Mouse (Mus musculus): ENCODE measurements around the gene Ski. TPM values are rescaled to one million over a fixed set of nuclear protein-coding genes. Genes with fewer than 3 reads are reported as not detected.
A peak's percentile ranks its signal among the peaks of the same experiment; 100 is the strongest.

The Ski gene
- polyA plus RNA-seq, 1 experiment: 63.9 TPM

GRCm38 (mm10) chr4:155235311-155236119, 13.1 kb upstream of the Ski start:
- peaks cover 35% of the 10 kb centered on the region for H3K4me1 ChIP-seq (ENCODE audit: control insufficient read depth, insufficient read depth, low read length)
- H3K27ac ChIP-seq (ENCODE audit: insufficient read depth, low read depth, low read length): peak overlapping the region; percentile 100
- H3K4me3 ChIP-seq (ENCODE audit: insufficient read depth, low read length): peak overlapping the region; percentile 47
- no peak for TF ChIP-seq CTCF (IDR thresholded peaks at IDR 0.05; ENCODE audit: low read depth, low read length)
- no peak for TF ChIP-seq POLR2A (IDR thresholded peaks at IDR 0.05; ENCODE audit: borderline replicate concordance, low read depth, low read length)

- peak overlapping the region; percentile 100 for H3K27ac ChIP-seq (ENCODE audit: insufficient read depth, low read depth, low read length)
- TF ChIP-seq CTCF (IDR thresholded peaks at IDR 0.05; ENCODE audit: low read depth, low read length): no peak
- TF ChIP-seq POLR2A (IDR thresholded peaks at IDR 0.05; ENCODE audit: borderline replicate concordance, low read depth, low read length): no peak
- peak overlapping the region; percentile 47 for H3K4me3 ChIP-seq (ENCODE audit: insufficient read depth, low read length)
- peaks cover 35% of the 10 kb centered on the region for H3K4me1 ChIP-seq (ENCODE audit: control insufficient read depth, insufficient read depth, low read length)
Observed at GRCm38 (mm10) chr4:155234371-155235310, 12.2 kb upstream of the Ski start.

DNA sequence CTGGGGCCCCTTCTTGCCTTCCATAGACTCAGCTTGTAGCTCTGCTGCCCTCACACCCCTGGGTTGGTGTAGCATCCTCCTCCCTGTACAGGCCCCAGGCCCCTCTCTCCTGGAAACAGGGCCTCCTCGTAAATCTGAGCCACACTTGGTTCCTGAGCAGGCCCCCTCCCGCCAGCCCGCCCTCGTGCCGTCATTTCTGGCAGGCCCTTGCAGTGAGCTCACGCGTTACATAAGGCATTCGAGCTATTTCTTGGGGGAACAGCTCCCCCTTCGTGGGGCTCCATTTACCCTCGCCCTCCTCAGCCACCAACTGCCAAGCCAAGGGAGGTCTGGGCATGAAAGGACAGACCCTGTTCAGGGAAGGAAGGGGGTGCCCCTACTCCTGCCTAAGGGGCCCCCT, 11.5 kb upstream of the Ski start:
- Histone ChIP-seq H3K4me1 (ENCODE audit: control insufficient read depth, insufficient read depth, low read length) (peaks cover 35% of the 10 kb centered on the region), H3K4me3 (ENCODE audit: insufficient read depth, low read length) (no peak overlapping the region), H3K27ac (ENCODE audit: insufficient read depth, low read depth, low read length) (peak overlapping the region; percentile 100)
- TF ChIP-seq POLR2A (IDR thresholded peaks at IDR 0.05; ENCODE audit: borderline replicate concordance, low read depth, low read length): no peak
- TF ChIP-seq CTCF (IDR thresholded peaks at IDR 0.05; ENCODE audit: low read depth, low read length): no peak

- no peak for TF ChIP-seq POLR2A (IDR thresholded peaks at IDR 0.05; ENCODE audit: borderline replicate concordance, low read depth, low read length)
- TF ChIP-seq CTCF (IDR thresholded peaks at IDR 0.05; ENCODE audit: low read depth, low read length): no peak
- Histone ChIP-seq H3K4me3 (ENCODE audit: insufficient read depth, low read length) (no peak overlapping the region), H3K4me1 (ENCODE audit: control insufficient read depth, insufficient read depth, low read length) (peaks cover 11% of the 10 kb centered on the region), H3K27ac (ENCODE audit: insufficient read depth, low read depth, low read length) (no peak overlapping the region)
Observed at GRCm38 (mm10) chr4:155228461-155228860, 6.1 kb upstream of the Ski start.

GRCm38 (mm10) chr4:155227986-155228385, 5.6 kb upstream of the Ski start:
- no peak overlapping the region for H3K27ac ChIP-seq (ENCODE audit: insufficient read depth, low read depth, low read length)
- no peak overlapping the region for H3K4me3 ChIP-seq (ENCODE audit: insufficient read depth, low read length)
- TF ChIP-seq CTCF (IDR thresholded peaks at IDR 0.05; ENCODE audit: low read depth, low read length): no peak
- no peak for TF ChIP-seq POLR2A (IDR thresholded peaks at IDR 0.05; ENCODE audit: borderline replicate concordance, low read depth, low read length)
- H3K4me1 ChIP-seq (ENCODE audit: control insufficient read depth, insufficient read depth, low read length): peaks cover 8% of the 10 kb centered on the region

DNA sequence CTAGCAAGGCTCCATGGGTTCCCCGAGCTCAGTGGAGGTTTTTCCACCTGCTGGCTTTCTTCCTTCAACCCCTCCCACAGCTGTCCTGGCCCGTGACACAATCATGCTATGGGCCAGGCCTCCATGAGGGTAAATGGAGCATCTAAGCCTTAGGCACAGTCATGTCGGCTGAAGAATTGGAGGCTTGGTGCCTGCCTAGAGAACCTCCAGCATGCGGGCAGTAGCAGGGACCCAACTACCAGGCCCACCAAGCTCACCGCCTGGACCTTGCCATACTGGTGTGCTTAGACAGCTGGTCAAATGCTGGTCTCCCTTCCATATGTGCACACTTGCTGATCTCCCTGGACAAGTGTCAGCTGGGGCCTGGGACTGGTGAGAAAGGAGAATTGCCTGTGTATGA, 3.5 kb upstream of the Ski start:
- H3K4me1 ChIP-seq (ENCODE audit: control insufficient read depth, insufficient read depth, low read length): peaks cover 8% of the 10 kb centered on the region
- H3K27ac ChIP-seq (ENCODE audit: insufficient read depth, low read depth, low read length): no peak overlapping the region

DNA sequence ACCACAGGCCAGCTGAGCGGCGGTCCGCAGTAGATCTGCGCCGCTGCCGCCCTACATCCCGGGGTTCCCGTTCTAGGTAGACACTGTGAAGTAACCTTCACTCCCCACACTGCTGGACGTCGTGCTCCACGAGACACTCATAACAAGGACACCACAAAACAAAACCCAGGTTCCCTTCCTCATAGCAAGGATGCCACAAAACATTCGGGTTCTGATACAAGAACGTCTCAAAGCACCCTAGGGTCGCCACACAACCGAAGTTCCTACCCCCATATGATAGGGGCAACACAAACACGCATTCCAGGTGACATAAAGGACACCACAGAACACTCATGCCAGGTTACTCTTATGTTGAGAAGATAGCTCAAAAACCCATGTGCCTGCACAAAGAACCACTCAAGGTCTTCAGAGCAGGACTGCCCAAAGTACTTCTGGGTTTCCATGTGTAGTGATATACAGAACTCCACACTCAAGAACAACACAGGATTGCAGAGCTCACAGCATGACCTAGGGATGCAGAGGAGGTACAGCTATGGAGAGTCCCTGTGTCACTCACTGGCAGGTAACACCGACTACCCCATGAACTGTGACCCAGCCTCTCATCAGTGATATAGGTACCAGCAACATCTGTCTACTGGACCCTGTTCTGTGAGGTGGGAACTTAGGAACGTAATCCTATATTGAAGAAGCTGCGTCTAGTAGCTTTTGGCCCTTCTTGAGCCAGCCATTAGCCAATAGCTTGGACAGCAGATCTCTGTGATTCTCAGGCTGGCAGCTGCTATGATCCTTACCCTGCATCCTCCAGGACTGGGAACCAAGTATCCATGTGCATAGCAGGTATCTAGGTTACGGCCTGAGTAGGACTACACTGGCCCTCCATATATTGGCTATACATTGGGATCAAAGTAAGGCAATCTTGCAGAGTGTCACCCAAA, 1.5 kb upstream of the Ski start:
- peaks cover 17% of the 10 kb centered on the region for H3K4me1 ChIP-seq (ENCODE audit: control insufficient read depth, insufficient read depth, low read length)
- H3K27ac ChIP-seq (ENCODE audit: insufficient read depth, low read depth, low read length): peak overlapping the region; percentile 91
- H3K4me3 ChIP-seq (ENCODE audit: insufficient read depth, low read length): peak overlapping the region; percentile 59
- TF ChIP-seq POLR2A (IDR thresholded peaks at IDR 0.05; ENCODE audit: borderline replicate concordance, low read depth, low read length): 0 out of 2 replicates have a peak, but pooled peaks have one; percentile 44
- TF ChIP-seq CTCF (IDR thresholded peaks at IDR 0.05; ENCODE audit: low read depth, low read length): no peak

More for the DNA sequence above, 3.5 kb upstream of the Ski start:
- no peak overlapping the region for H3K4me3 ChIP-seq (ENCODE audit: insufficient read depth, low read length)
- no peak for TF ChIP-seq POLR2A (IDR thresholded peaks at IDR 0.05; ENCODE audit: borderline replicate concordance, low read depth, low read length)
- TF ChIP-seq CTCF (IDR thresholded peaks at IDR 0.05; ENCODE audit: low read depth, low read length): no peak

DNA sequence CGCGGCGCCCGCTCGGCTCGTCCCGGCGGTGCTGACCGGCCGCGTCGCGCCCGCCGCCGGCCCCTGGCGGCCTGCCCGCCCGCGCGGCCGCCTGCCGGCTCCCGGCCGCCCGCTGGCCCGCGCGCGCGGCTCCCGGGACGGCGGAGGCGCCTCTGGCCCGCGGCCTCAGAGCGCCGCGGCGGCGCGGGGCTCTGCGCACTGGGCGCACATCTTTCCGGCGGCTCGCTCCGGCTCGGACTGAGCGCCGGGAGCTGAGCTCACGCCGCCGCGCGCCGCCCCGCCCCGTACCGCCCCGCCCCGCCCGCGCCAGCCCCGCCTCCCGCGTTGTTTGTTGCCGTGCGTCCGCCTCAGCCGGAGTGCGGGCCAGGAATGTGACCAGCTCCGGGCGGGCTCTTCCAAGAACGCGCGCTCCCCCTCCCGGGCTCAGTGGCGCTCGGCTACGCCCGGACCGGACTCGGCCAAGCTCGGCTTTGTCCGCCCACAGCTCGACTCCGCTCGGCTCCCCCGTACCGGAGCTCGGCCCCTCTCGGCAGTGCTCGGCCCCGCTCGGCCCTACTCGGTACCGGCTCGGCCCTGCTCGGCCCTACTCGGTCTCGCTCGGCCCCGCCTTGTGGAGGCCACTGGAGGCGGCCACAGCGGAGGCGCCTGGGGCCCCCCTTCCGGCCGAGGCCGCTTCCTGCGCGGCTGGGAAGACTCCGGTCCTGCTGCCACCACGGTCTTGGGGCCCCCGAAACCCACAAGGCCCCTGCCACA, 625 bp upstream of the Ski start:
- Histone ChIP-seq H3K4me1 (ENCODE audit: control insufficient read depth, insufficient read depth, low read length) (peaks cover 25% of the 10 kb centered on the region), H3K4me3 (ENCODE audit: insufficient read depth, low read length) (peak overlapping the region; percentile 59), H3K27ac (ENCODE audit: insufficient read depth, low read depth, low read length) (peak overlapping the region; percentile 91)
- peak; percentile 66; the same call in 1 of the 2 replicates for TF ChIP-seq POLR2A (IDR thresholded peaks at IDR 0.05; ENCODE audit: borderline replicate concordance, low read depth, low read length)
- TF ChIP-seq CTCF (IDR thresholded peaks at IDR 0.05; ENCODE audit: low read depth, low read length): no peak

All from bone marrow macrophage, adult 2 months (primary cell).